Mouse (Mus musculus) left cerebral cortex, postnatal 10 days (tissue): ENCODE results near the gene Map6d1. TPM values are rescaled to one million over a fixed set of nuclear protein-coding genes. Genes with fewer than 3 reads are reported as not detected.

Experiments
- DNase-seq, 2 experiments: peaks; one replicate each; pipeline ENCODE4 v3.0.0; 2021 to 2022; ENCODE audit warnings: low spot score in 2 of 2, mixed read lengths in 1 of 2; ENCODE audit errors: extremely low spot score in 1 of 2
- intact Hi-C: fragments of 180-260 bp; cut with DNase I; formaldehyde crosslinking; loops from one replicate; pipeline ENCODE4 v1.15.1; 2025
- total RNA-seq, 2 experiments: library from RNA; stranded (reverse); gene quantifications; 2 replicates each; pipeline ENCODE4 v1.2.3; 2021

The Map6d1 gene
- total RNA-seq, result 10 to 100 TPM; 27.3 to 29.2 TPM

GRCm38 (mm10) chr16:20240468-20241414, at the start of gene Map6d1:
Gene Map6d1 (minus strand): TSS chr16:20241358.
- peak; percentile 33 to 75 for DNase-seq
- intact Hi-C loops, result loop anchor here (5.0 kb wide), 2 partner anchors 37 to 62 kb away; partner anchors contain the start of gene Parl

- no peak for DNase-seq
- intact Hi-C loops, result no loop called here
These were observed 39.1 kb upstream of the Map6d1 start for GRCm38 (mm10) chr16:20280238-20280637.

GRCm38 (mm10) chr16:20279395-20279794, 38.2 kb upstream of the Map6d1 start:
- intact Hi-C loops, result loop anchor here (5.0 kb wide), 1 partner anchor 37 kb away; the partner anchor contains the start of gene Map6d1
- DNase-seq, result no peak

- intact Hi-C loops, result no loop called here
- no peak for DNase-seq
These were observed 31.8 kb upstream of the Map6d1 start for GRCm38 (mm10) chr16:20272994-20273393.

- intact Hi-C loops, result no loop called here
- DNase-seq, result no peak
These were observed 30.2 kb upstream of the Map6d1 start for GRCm38 (mm10) chr16:20271339-20271738.

- intact Hi-C loops, result no loop called here
- DNase-seq, result no peak
These were observed 23.9 kb upstream of the Map6d1 start for GRCm38 (mm10) chr16:20265089-20265488.

GRCm38 (mm10) chr16:20257926-20258325, 16.8 kb upstream of the Map6d1 start:
- no peak for DNase-seq
- intact Hi-C loops, result no loop called here

- DNase-seq, result no peak
- intact Hi-C loops, result no loop called here
These were observed 7.5 kb upstream of the Map6d1 start for GRCm38 (mm10) chr16:20248442-20249174.

- DNase-seq, result no peak
- intact Hi-C loops, result no loop called here
These were observed 5.9 kb upstream of the Map6d1 start for GRCm38 (mm10) chr16:20247103-20247502.

- DNase-seq, result no peak
- intact Hi-C loops, result no loop called here
These were observed 2.5 kb downstream of the Map6d1 start for GRCm38 (mm10) chr16:20238646-20239045.

GRCm38 (mm10) chr16:20237426-20237825, 3.7 kb downstream of the Map6d1 start:
- intact Hi-C loops, result no loop called here
- DNase-seq, result no peak

GRCm38 (mm10) chr16:20234406-20234805, 6.8 kb downstream of the Map6d1 start:
- no peak for DNase-seq
- intact Hi-C loops, result no loop called here

GRCm38 (mm10) chr16:20228167-20228566, 13.0 kb downstream of the Map6d1 start:
- intact Hi-C loops, result no loop called here
- no peak for DNase-seq

- no peak for DNase-seq
- intact Hi-C loops, result no loop called here
These were observed 13.7 kb downstream of the Map6d1 start for GRCm38 (mm10) chr16:20227504-20227903.

- DNase-seq, result no peak
- intact Hi-C loops, result no loop called here
These were observed 14.5 kb downstream of the Map6d1 start for GRCm38 (mm10) chr16:20226676-20227075.

- intact Hi-C loops, result no loop called here
- no peak for DNase-seq
These were observed 18.4 kb downstream of the Map6d1 start for GRCm38 (mm10) chr16:20222726-20223125.

GRCm38 (mm10) chr16:20213591-20214226, 27.4 kb downstream of the Map6d1 start:
- peak in 1 of 2 experiments; percentile 49 for DNase-seq
- intact Hi-C loops, result no loop called here

GRCm38 (mm10) chr16:20199501-20200201, 41.5 kb downstream of the Map6d1 start:
- intact Hi-C loops, result no loop called here
- DNase-seq, result no peak

GRCm38 (mm10) chr16:20196962-20197361, 44.2 kb downstream of the Map6d1 start:
- no peak for DNase-seq

More at GRCm38 (mm10) chr16:20196962-20197361, 44.2 kb downstream of the Map6d1 start:
- intact Hi-C loops, result no loop called here
